Mouse (Mus musculus) lung, postnatal 4 days (tissue): ENCODE results near the gene Fgfr2.

Source experiments
- DNase-seq, 2 experiments: peaks; one replicate each; pipeline ENCODE4 v3.0.0; 2021

The Fgfr2 gene

GRCm38 (mm10) chr7:132316101-132317035 is 806.8 kb downstream of the Fgfr2 start:
- DNase-seq: peak; percentile 80 to 82

DNA sequence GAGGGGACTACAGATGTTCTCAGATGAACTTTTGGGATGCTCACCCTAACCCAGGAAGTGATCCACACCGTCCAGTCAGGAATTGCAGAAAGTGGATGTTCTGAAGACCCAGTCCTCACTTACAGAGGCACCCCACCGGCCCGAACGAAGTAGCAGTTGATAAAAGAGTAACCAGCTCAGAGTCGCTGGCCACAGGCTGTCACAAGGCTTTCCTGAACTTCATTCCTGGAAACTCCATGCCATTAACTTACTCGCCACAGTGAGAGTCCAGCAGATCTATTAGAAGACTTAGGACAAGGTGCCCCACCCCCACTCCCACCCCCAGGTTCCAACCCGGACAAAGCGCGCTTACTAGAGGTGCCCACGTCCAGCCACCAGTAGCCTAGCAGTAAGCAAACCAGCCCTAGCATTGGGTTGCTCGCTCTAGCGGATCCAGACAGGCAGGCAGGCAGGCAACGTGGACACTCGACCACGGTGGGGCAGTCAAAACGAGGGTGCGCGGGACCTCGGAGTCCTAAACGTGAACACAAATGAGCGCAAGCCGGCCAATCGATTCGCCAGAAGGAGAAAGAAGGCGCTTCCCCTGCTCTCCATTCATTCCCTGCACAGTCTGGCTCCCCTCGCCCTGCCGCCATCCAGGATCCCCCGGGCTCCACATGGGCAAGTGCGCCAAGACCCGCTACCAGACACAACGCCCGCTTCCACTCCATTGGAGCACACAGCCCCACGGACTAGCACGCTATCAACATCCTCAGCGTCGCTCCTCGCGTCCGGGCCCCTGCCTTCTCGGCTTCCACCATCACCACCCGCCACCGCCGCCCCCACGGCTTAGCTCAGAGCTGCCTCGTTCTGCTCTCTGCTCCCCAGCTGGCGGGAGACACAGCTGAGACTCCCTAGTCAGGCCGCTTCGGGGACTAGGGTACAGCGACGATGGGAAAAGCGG is 807.7 kb downstream of the Fgfr2 start:
- DNase-seq: peak; percentile 88 to 91

DNA sequence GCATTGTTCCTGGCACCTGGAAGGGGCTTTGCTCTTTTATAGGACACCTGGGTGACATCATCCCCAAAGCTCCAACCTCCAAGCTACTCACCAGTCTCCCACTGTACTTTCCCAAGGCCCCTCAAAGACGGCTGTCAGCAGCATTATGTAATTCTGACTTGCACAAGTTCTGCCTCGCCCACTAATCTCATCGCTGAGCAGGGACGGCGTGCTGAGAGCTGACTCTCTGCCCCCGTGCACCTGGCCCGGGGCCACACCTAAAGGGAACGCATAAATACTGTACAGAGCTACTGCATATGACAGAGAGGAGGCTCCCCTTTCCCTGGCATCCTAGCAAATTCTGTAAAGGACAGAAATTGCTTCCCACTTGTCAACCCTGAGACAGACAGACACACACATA is 810.8 kb downstream of the Fgfr2 start:
- no peak for DNase-seq

GRCm38 (mm10) chr7:132308537-132309191 is 814.5 kb downstream of the Fgfr2 start:
- peak in 1 of 2 experiments; percentile 49 for DNase-seq

DNA sequence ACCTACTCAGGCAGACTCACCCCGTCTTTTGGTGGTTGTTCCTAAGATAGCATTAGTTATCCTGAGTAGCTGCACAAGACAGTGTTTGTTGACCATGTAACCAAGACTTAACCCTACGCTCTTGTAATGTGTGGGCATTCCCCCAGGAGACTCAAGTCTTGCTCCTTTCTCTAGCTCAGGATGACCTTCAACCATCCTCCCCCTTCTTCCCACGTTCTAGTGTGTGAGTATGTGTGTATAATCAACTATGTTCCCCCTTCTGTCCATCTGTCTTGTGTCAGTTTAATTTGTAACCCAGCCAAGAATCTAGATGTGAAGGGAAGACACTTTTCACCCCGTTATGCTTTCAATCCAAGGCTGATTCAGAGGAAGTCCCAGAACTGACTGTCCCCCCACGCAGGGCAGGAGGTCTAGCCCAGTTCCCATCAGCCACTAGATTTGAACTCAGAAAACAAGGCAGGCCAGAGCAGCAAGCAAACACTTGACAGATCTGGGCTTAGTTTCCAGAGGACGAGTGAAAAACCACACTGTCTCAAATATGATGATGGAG is 815.4 kb downstream of the Fgfr2 start:
- peak in 1 of 2 experiments; percentile 48 for DNase-seq

DNA sequence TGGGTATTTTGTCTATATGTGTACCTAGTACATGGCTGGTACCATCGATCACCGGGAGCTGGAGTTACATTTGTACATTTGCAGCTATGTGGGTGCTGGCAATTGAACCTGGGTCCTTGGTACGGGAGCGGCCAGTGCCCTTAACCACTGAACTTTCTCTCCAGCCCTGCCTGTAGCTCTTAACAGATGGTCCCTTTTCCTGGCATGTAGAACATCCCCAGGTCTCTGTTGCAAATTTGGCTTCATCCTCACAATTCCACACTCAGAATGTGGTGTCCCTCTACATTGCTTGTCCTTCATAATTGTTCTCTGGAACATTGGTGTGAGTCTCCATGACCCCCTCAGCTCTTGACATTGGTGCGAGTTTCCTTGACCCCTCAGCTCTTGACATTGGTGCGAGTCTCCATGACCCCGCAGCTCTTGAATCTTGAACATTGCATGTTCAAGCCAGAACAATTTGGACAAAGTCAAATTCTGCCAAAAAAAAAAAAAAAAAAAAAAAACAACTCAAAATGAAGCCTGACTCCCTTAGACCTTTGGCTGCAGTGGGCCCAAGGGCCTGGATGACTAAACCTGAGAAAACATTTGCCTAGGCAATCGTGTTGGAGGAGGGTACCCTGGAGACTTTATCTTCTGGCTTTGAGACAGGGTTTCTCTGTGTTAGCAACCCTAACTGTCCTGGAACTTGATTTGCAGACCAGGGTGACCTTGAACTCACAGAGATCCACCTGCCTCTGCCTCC is 816.3 kb downstream of the Fgfr2 start:
- no peak for DNase-seq

- no peak for DNase-seq
Observed at GRCm38 (mm10) chr7:132305492-132306375, 817.4 kb downstream of the Fgfr2 start.

DNA sequence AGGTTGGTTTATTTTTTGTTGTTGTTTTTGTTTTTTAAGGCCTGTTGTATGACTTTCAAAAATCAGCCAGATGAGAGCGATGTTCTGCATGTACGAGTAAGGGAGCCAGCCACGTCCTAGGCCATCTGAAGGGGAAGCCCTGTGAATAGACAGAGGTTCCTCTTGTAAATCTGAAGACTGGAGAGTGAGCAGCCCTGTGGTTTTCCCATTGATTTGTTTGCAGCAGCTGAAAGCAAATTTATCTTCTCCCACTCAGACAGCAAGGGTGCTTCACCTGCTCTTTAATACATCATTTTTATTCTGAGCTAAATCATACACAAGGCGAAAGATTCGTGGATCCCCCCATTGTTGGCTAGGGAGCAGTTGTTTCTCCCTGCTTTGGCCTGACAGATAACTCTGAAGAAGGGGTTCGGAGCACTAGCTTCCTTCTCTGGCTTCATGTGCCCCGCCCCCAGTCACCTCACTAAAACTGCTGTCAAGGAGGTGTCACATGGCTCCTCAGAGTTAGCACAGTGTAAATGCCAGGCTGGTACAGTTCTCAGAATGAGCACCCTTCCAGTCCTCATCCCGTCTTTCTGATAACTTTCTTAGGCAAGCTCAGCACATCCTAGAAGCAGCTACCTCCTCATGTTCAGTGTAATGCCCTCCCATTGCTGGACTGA is 818.6 kb downstream of the Fgfr2 start:
- DNase-seq: no peak

- DNase-seq: peak in 1 of 2 experiments; percentile 42
Observed at GRCm38 (mm10) chr7:132303988-132304387, 819.2 kb downstream of the Fgfr2 start.

GRCm38 (mm10) chr7:132302508-132303241 is 820.5 kb downstream of the Fgfr2 start:
- DNase-seq: no peak

DNA sequence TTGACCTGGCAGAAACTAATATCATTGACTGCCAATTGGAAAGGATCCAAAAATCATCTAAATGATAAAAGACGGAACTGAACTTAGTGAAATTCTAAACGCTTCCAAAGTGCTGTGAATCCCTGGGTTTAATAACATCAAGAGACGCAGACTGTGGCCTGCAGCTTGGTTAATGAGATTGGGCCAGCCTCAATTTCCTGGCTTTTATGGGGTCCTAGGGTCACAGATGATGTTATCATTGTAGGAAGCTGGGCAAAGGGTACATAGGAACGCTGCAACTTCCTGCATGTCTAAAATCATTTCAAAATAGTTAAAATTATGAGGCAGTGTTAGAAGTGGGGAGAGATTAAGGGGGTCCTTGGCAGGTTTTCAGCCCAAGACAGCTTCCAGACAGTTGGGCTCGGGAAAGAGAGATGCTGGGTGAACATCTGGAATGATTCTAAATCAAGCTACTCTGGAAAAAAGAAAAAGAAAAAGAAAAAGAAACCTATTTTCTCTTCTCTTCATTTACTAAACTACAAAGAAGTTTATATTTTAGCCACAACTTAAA is 823.4 kb downstream of the Fgfr2 start:
- no peak for DNase-seq

DNA sequence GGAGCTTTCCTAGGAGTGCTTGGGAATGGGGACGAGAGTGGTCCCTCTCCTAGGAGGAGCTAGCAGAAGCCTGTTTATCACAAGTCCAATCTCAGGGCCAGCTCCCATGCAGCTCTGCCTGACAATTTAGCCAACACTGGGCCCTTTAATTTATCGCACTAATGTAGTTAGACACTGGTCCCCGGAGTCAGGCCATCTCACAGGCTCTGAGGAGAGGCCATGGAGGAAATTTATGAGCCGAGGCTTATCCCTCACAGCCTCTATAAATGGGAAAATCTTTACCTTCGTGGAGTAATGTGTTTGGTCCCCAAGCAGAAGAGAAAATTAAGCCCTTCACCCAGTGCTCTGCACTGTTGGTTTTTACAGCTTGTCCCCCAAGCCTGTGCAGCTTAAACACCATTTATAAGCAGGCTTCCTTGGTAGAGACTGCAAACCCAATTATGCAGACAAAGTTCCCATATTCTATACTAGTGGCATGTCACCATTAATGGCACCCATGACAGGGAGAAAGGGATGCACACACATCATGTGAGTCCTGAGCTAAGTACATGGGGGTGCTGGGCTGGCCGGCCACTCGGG is 824.6 kb downstream of the Fgfr2 start:
- DNase-seq: no peak

GRCm38 (mm10) chr7:132296661-132297443 is 826.3 kb downstream of the Fgfr2 start:
- no peak for DNase-seq

DNA sequence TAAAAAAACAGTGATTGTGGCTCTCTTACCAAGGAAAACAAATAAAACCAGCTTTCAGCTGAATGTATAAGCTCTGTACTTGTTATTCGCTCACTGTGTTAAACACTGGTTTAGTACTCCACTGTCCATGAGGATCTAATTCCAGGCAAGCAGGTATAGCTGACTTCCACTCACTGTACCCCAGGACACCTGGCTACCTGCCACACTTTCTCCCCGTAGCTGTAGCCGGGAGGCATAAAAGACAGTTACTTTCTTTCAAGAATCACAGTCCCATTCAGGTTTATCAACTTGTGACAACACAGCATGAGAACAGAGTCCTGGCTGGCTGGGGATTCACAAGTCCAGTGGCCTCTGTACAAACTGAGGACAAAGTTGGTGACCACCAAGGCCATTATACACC is 827.0 kb downstream of the Fgfr2 start:
- no peak for DNase-seq

- DNase-seq: no peak
Observed at GRCm38 (mm10) chr7:132287340-132287664, 835.8 kb downstream of the Fgfr2 start.

DNA sequence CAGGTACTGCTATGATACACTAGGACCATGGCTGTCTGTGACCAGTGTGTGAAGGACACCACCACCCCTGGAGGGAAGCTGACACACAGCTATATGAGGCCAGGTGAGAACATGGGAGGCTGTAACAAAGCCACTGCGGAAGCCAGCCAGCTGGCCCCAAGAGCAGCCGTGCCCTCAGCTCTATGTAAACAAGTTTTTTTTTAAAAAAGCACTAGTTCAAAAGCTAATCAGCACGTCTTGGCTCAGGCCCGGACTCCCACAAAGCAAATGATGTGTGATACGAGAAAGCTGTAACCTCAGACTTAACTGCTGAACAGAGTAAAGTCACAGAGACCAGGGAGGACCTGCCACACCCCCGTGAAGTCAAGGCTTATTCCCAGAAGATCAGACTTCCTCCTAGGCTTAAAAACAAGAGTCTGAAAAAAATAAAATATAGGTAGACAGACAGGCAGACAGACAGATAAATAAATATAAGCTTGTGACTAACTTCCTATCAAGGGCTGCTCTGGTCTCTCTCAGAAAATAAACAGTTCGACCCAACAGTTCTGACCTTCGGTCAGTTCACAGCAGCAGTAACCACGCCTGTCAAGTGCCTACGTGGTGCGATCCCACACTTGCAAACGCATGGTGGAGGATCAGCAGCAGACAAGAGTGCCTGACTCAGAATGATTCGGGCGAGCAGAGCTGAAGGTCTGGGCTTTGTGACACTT is 836.4 kb downstream of the Fgfr2 start:
- DNase-seq: peak; percentile 45 to 81

- peak in 1 of 2 experiments; percentile 53 for DNase-seq
Observed at GRCm38 (mm10) chr7:132284795-132285194, 838.4 kb downstream of the Fgfr2 start.
